Mouse (Mus musculus): Measurements from ENCODE around the gene Rnf26. TPM values are rescaled to one million over a fixed set of nuclear protein-coding genes. Genes with fewer than 3 reads are reported as not detected.

Rnf26 gene
- total and polyA plus RNA-seq, 2 experiments from 2014 or later: 15.0 to 33.4 TPM

DNA sequence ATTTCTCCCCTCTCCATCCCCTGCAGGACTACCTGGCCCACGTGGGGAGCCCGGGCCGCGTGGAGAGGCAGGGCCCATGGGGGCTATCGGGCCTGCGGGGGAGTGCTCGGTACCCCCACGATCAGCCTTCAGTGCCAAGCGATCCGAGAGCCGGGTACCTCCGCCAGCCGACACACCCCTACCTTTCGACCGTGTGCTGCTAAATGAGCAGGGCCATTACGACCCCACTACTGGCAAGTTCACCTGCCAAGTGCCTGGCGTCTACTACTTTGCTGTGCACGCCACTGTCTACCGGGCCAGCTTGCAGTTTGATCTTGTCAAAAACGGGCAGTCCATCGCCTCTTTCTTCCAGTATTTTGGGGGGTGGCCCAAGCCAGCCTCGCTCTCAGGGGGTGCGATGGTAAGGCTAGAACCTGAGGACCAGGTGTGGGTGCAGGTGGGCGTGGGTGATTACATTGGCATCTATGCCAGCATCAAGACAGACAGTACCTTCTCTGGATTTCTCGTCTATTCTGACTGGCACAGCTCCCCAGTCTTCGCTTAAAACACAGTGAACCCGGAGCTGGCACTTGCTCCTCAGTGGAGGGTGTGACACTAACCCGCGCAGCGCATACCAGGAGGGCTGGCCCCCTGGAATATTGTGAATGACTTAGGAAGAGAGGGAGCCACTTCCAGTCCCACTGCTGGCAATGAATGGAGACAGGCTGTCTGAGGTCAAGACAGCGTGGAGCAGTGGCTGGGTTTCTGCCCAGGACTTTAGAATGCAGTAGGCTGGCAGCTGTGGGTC, 4.9 kb downstream of the Rnf26 start:
- Histone ChIP-seq H3K27me3 (ENCODE audit: insufficient read depth, low read length) (no peaks in the 10 kb centered on the region), H3K4me1 (ENCODE audit: insufficient read depth, low read length) (peaks cover 6% of the 10 kb centered on the region; the same call in 1 of the 2 replicates), H3K27ac (ENCODE audit: low read depth, low read length) (no peak overlapping the region), H3K9me3 (ENCODE audit: low read length) (no peaks in the 10 kb centered on the region), H3K4me2 (ENCODE audit: low read depth, low read length, poor library complexity, severe bottlenecking) (no peak overlapping the region), H3K9ac (replicated peaks; ENCODE audit: low read length, poor library complexity, severe bottlenecking) (no peak overlapping the region), H3K4me3 (ENCODE audit: low read depth, low read length) (no peak overlapping the region), H3K36me3 (ENCODE audit: insufficient read depth, low read length) (no peaks in the 10 kb centered on the region; the same call in 1 of the 2 replicates)
- no peak for TF ChIP-seq CTCF (IDR thresholded peaks at IDR 0.05)
- no peak for ATAC-seq (ENCODE audit: low FRiP score)
- no peak for DNase-seq (ENCODE audit: low spot score)
- WGBS: 79% methylated on average over 31 of the region's 31 CpGs

GRCm38 (mm10) chr9:44107557-44108179, 5.6 kb downstream of the Rnf26 start:
- Histone ChIP-seq H3K4me3 (ENCODE audit: low read depth, low read length) (no peak overlapping the region), H3K9ac (replicated peaks; ENCODE audit: low read length, poor library complexity, severe bottlenecking) (no peak overlapping the region), H3K27ac (ENCODE audit: low read depth, low read length) (peak overlapping the region; percentile 51), H3K4me2 (ENCODE audit: low read depth, low read length, poor library complexity, severe bottlenecking) (peak overlapping the region; percentile 37; the same call in 1 of the 2 replicates), H3K9me3 (ENCODE audit: low read length) (no peaks in the 10 kb centered on the region), H3K4me1 (ENCODE audit: insufficient read depth, low read length) (peaks cover 6% of the 10 kb centered on the region; the same call in 1 of the 2 replicates), H3K27me3 (ENCODE audit: insufficient read depth, low read length) (no peaks in the 10 kb centered on the region), H3K36me3 (ENCODE audit: insufficient read depth, low read length) (no peaks in the 10 kb centered on the region; the same call in 1 of the 2 replicates)
- 18% methylated on average over 25 of the region's 25 CpGs for WGBS
- TF ChIP-seq CTCF (IDR thresholded peaks at IDR 0.05): peak; percentile 61
- ATAC-seq (ENCODE audit: low FRiP score): peak; percentile 18; the same call in 1 of the 2 replicates
- peak; percentile 55 for DNase-seq (ENCODE audit: low spot score)

GRCm38 (mm10) chr9:44107110-44107509, 6.2 kb downstream of the Rnf26 start, which contains the start of gene C1qtnf5:
C1qtnf5 (plus strand) TSS chr9:44107245.
- TF ChIP-seq CTCF (IDR thresholded peaks at IDR 0.05): no peak; the same call in 1 of the 2 replicates
- H3K4me2 ChIP-seq (ENCODE audit: low read depth, low read length, poor library complexity, severe bottlenecking): peak within 1 kb of the TSS; percentile 37; the same call in 1 of the 2 replicates
- ATAC-seq (ENCODE audit: low FRiP score) (peak; percentile 67), DNase-seq (ENCODE audit: low spot score) (peak; percentile 81)
- 20% methylated on average over 8 of the region's 8 CpGs for WGBS
- peak within 1 kb of the TSS; percentile 51 for H3K27ac ChIP-seq (ENCODE audit: low read depth, low read length)
- no peaks in the 10 kb centered on the region for H3K9me3 ChIP-seq (ENCODE audit: low read length)
- no peak within 1 kb of the TSS for H3K4me3 ChIP-seq (ENCODE audit: low read depth, low read length)
- H3K36me3 ChIP-seq (ENCODE audit: insufficient read depth, low read length): no peaks in the 10 kb centered on the region; the same call in 1 of the 2 replicates
- peaks cover 6% of the 10 kb centered on the region; the same call in 1 of the 2 replicates for H3K4me1 ChIP-seq (ENCODE audit: insufficient read depth, low read length)
- H3K27me3 ChIP-seq (ENCODE audit: insufficient read depth, low read length): no peaks in the 10 kb centered on the region
- no peak within 1 kb of the TSS for H3K9ac ChIP-seq (replicated peaks; ENCODE audit: low read length, poor library complexity, severe bottlenecking)

DNA sequence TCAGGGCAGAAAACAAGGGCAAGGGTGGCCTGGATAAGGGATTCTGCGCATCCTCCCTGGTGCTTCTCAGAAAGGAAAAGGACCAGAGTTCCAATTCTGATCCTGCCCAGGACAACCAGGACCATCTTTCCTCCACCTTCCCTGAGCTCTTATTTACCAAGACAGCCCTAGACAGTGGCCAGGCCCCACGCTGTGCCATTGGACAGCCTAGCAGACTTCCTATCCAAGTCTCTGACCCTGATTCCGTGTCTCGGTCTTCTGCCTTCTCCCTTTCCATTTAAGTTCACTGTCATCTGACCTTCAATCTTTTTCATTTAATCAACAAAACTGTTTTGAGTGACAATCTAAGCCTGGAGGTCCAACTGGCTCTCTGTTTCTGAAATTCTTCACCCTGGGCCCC, 6.7 kb downstream of the Rnf26 start:
- Histone ChIP-seq H3K27ac (ENCODE audit: low read depth, low read length) (peak overlapping the region; percentile 14; the same call in 1 of the 2 replicates), H3K9ac (replicated peaks; ENCODE audit: low read length, poor library complexity, severe bottlenecking) (no peak overlapping the region), H3K4me2 (ENCODE audit: low read depth, low read length, poor library complexity, severe bottlenecking) (no peak overlapping the region), H3K9me3 (ENCODE audit: low read length) (no peaks in the 10 kb centered on the region), H3K36me3 (ENCODE audit: insufficient read depth, low read length) (no peaks in the 10 kb centered on the region; the same call in 1 of the 2 replicates), H3K4me3 (ENCODE audit: low read depth, low read length) (no peak overlapping the region), H3K27me3 (ENCODE audit: insufficient read depth, low read length) (no peaks in the 10 kb centered on the region), H3K4me1 (ENCODE audit: insufficient read depth, low read length) (peaks cover 6% of the 10 kb centered on the region; the same call in 1 of the 2 replicates)
- DNase-seq (ENCODE audit: low spot score): no peak
- 47% methylated on average over 4 of the region's 4 CpGs for WGBS
- TF ChIP-seq CTCF (IDR thresholded peaks at IDR 0.05): no peak
- ATAC-seq (ENCODE audit: low FRiP score): no peak

GRCm38 (mm10) chr9:44106182-44106581, 7.1 kb downstream of the Rnf26 start:
- DNase-seq (ENCODE audit: low spot score) (no peak), ATAC-seq (ENCODE audit: low FRiP score) (no peak)
- no peaks in the 10 kb centered on the region for H3K27me3 ChIP-seq (ENCODE audit: insufficient read depth, low read length)
- H3K9me3 ChIP-seq (ENCODE audit: low read length): no peaks in the 10 kb centered on the region
- no peak overlapping the region for H3K4me3 ChIP-seq (ENCODE audit: low read depth, low read length)
- H3K27ac ChIP-seq (ENCODE audit: low read depth, low read length): no peak overlapping the region
- H3K36me3 ChIP-seq (ENCODE audit: insufficient read depth, low read length): no peaks in the 10 kb centered on the region; the same call in 1 of the 2 replicates
- 77% methylated on average over 7 of the region's 7 CpGs for WGBS
- TF ChIP-seq CTCF (IDR thresholded peaks at IDR 0.05): no peak
- H3K9ac ChIP-seq (replicated peaks; ENCODE audit: low read length, poor library complexity, severe bottlenecking): no peak overlapping the region
- peaks cover 6% of the 10 kb centered on the region; the same call in 1 of the 2 replicates for H3K4me1 ChIP-seq (ENCODE audit: insufficient read depth, low read length)
- H3K4me2 ChIP-seq (ENCODE audit: low read depth, low read length, poor library complexity, severe bottlenecking): no peak overlapping the region
